Mouse (Mus musculus): ENCODE measurements at regions not wholly inside any gene's neighbourhood (a gene's known extent, or its start where the extent isn't known, plus 50 kb on each side); places are given as distances from the start of the nearest gene placed in this dataset.

DNA sequence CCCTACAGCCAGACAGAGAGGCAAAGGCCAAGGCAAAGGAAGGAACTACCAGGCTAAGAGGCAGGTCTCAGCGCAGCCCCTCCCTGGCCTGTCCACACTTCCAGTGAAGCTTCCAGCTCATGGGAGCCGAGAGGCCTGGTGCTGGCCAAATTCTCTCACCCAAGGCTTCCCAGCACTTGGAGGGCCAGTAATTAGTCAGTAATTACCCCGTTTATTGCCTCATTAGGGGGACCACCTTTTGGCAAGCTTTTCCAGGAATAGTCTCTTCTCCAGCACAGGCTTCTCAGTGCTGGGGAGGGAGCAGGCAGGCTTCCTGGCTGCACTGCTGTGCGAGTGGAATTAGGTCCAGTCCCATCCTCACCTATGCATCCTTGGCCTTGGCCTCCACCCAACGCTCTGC lies 252.8 kb upstream of the Nxpe4 start:
- DNase-seq: no peak

DNA sequence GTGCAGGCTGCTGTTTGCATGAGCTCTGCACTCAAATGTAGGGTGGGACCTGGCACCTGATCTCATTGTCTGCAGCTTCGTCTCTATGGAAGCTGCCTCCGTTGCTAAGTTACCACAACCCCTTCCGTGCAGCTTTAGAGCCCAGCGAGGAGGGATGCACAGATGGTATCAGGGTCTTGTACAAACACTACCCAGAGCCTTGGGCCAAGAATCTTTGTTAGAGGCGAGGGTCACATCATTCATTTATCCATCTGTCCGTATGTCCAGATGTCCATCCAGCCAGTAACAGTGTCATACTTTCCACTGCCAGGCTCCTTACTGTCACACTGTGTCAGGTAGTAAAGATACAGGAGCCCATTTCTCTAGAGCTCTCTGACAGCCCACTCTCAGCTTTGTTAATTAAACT lies 251.3 kb upstream of the Nxpe4 start:
- no peak for DNase-seq

DNA sequence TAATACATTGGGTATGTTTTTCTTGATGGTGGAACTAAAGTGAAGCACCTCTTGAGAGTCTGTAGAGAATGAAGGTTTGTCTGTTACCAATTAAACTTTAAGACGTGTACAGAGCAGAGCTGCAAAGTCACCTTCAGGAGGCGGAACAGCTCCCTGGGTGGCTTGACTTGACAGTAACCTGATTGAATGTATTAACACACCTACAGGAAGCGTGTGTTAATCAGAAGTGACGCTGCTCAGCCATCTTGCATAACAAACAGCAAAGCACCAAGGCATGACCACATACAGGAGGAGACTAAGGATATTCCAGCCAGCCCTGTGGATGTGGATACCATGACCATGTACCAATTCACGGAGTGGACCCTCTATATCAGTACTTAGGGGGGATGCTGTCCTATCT lies 249.0 kb upstream of the Nxpe4 start:
- DNase-seq: no peak

DNA sequence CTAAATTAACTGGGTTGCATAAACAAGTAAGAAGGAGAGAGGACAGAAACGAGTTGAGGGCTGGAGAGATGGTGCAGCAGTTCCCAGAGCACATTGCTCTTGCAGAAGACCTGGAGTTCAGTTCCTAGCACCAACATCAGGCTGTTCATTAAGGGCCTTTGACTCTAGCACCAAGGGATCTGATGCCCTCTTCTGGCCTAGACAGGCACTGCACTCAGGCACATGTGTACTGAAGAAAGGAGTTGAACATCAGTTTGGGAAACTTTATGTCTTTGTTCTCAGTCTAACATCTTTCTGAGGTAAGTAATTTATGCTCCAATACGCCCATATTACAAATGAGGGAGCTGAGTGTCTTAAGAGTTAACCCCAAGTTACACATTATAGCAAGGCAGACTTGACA lies 226.5 kb upstream of the Nxpe4 start:
- DNase-seq: peak; percentile 39

DNA sequence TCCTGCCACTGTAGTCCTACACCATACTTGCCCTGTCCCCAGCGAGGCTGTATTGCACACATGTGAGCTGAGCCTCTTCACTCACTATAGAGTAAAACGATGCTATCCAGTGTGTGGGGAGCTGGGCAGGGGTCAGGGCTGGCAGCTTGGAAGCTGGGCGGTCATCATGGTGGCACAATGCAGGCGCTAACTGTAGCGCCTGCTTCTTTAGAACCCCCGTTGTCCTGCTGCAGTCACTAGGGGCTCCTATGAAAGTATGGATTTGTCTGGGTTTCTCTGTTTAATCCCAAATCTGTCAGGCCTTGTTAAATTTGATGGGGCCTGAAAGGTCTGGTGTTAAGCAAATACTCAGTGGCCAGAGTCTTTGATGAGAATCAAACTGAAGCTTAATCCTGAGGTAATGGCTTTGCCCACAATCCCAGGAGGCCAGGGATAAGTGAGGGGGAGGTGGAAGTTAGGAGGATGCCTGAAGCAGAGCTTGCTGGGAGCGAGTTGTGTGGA lies 225.8 kb upstream of the Nxpe4 start:
- no peak for DNase-seq

DNA sequence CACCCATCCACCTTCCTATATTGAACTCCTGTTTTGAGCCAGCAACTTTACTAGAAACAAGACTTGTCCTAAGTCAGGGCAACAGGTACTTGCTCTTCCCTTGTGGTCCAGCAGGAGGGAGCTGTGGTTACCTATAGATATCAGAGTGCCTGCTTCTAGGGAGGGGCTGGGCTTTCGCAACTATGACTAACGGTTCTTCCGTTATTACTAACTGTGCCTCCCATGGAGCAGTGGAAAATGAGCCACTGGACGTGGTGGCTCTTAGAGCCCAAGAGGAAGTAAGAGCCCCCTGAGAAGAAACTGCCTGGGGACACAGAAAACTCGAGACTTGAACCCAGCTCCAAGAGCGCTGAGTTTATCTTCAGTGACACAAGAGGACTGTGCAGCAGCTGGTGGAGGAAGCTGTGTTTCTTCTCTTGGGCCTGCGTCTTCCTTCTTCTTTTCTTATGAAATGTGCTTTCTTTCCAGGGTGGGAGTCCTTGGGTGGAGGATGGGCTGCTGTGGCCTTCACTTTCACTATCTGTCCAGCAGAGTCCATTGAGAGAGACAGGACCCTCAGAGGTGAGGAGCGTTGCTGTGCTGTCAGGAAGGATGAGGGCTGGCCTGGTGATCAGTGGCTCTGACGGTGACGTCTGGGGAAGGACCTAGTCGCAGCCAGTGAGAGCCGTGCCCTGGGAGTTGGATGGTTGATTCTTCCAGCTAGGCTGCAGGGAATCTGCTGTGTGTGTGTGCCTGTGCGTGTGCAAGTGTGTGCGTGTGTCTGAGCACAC lies 222.7 kb upstream of the Nxpe4 start:
- no peak for DNase-seq

DNA sequence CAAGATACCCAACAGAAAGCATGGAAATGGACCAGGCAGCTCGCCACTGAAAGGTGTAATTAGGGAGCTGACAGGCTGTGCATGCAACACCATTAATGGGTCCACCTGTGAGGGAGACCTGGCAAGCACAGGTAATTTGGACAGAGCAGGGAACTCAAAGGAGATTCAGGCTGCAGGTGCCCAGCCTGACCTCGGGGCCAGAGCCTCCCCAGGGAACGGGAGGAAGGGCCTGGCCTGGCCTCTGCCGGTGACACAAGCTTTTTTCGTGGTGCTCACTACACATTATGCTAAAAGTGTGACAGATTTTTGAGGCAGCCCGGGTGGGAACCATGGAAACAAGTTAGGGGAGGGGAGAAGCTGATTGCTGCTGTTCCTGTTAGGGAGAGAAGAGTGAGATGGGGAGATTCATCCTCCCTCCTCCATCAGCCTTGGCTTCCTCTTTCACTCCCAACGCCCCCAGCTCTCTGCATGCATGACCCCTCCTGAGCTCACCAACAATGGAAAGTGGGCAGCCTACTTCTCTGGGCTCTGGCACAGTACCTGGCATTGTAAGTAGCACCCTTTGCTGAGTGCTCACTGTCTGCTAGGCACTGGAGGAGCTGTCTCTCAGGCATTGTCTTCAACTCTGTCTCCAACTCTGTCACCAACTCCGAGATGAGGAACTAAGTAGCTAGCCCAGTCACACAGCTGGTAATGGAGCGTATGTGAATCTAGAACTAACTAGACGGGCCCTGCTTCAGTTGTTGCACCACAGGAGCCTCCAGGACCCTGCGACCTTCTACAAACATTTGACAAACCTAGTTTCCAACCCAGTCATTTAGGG lies 218.9 kb upstream of the Nxpe4 start:
- DNase-seq: no peak

DNA sequence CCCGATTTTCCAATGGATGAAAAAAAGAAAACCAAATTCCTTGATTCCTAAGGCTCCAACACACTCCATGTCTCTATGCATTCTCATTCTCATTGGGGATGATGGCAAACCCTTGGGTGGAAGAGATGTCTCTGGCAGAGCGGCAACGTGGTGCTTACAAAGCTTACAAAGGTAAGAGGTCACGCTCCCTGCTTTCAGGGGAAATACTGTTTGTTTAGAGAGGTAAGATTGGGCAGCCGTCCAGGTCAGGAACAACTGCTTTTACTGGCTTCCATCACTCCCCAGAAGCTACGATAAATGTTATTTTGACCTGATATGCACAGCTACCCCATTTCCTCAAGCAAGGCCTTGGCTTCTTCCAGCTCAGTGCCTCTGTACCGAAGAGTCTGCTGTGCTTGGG lies 215.6 kb upstream of the Nxpe4 start:
- no peak for DNase-seq

DNA sequence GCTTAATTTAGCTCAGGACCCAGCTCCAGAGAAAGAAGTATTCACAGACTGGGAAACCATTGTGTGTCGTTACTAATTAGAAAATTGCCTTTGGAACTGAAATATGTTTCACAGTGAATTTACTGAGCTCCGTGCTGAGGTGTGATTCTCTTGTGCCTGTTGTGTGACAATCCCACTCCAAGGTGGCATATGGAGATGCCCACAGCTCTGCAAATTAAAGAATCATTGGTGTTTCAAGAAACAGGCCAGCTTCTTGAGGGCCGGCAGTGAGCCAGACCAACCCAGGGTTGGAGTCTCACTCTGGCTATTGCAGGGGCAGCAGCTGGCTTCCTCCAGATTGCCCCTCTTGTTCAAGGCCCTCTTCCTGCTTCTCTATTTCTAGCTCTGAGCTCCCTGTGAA lies 203.9 kb upstream of the Nxpe4 start:
- no peak for DNase-seq

DNA sequence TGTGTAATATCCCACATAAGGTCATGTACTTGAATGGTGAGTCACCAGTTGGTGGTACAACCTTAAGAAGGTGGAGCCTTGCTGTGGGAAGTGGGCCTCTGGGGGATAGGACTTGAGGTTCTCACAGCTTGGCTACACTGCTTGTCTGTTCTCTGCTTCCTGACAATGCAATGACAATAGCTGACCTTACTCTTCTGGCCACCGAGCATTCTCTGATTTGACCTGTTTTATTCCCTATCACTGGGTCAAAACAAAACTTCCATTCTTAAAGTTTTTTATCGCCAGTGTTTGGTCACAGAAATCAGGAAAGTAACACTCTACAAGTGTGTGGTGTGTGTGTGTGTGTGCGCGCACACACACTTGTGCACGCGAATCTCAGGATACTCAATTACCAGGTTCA lies 203.0 kb upstream of the Nxpe4 start:
- no peak for DNase-seq

DNA sequence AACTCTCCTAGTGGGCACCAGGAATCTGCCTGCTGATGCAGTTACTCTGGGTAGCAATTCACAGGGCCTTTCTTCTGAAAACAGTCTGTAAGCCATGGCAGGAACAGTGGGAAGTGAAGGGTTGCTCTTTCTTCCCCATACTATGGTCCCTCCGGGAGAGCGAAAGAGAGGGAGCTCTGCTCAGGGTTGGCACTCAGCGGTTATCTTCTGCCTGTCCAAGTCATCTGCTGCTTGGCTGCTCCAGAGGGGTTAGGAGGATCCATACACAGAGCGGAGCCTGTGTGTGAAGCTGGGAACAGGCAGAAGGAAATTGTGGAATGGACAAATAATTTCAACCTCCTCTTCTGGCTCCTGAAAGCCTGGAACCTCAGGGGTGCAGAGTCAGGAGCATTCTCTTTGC lies 200.6 kb upstream of the Nxpe4 start:
- DNase-seq: no peak

DNA sequence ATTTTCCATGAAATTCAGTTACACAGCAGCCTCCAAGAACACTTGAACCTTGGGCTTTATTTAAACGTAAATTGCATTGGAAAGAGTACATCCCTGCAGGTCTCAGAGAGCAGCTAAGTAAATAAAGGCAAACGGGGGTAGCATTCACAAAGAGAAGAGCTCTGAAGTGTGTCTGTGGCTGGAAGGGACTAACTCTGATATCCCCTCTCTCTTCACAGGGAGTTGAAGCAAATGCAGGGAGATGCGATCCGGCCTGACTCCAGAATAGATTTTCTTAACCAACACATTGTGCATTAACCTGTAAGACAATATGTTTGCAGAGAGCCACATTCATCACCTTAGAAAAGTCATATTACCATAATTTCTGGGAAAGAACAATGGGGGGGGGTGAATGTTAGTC lies 199.7 kb upstream of the Nxpe4 start:
- no peak for DNase-seq

DNA sequence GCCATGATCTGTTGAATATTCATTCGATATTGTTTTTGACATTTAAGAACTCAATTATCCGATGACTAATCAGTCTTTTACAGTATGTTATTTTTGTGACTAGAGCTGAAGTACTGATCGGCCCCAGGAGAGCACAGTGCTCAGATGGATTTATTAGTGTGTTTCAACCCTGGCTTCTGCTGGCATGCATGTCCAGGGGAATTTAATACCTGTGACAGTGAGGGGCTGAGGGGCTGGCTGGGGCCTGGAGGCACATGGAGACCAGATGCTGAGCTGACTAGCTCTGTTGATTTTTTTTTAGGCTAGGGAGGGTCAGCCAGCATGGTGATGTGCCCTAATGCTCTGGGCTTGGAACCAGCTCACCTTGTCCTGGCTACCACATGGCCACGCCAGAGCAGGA lies 199.2 kb upstream of the Nxpe4 start:
- DNase-seq: no peak

DNA sequence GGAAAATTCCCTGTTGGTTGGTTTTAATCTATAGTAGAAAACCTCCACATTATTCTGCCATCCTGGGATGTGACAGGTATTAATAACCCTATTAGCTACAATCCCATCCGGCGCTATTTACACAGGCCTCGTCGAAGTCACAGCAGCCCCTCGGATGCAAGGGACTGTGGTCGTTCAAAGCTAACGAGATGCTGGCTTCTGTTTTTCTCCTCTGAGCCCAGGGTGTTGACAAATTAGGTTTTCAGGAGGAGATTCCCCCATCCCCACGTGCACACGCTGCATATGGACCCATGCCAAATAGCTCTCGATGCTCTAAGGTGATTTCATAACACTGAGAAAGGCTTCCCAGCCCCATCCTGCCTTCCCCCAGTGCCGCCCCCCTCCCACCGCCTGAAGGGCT lies 188.7 kb upstream of the Nxpe4 start:
- no peak for DNase-seq

DNA sequence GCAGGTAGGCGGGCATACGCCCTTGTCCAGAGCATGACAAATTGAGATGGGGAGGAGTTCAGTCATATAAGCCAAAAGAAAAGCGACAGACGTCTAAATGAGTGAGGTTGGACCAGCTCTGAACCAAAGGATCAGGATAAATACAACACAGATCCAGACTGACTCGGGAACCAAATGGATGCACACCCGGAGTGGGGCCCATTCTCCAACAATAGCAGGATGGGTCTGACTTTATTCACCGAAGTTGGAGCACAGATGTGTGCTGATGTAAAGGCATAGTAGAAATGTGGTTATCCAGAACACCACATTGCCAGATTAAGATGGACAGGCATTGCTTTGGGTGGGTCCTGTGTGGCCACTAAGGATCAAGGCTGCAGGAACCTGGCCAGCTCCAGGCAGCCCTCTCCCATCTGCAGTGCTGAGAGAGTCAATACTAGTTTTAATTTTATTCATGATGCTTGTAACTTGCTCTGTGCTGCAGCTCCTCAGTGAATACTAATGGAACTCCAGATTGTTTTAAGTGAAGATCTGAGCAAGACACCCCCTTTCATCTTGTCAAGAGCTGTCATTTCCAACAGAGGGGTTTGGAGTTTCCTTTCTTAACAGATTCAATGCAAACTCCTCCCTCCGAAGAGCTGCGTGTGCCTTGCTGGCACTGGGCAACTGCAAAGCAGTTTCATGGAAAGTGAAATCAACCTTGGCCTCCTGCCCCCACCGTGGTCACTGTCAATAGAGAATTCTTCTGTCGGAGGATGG lies 176.3 kb upstream of the Nxpe4 start:
- no peak for DNase-seq

DNA sequence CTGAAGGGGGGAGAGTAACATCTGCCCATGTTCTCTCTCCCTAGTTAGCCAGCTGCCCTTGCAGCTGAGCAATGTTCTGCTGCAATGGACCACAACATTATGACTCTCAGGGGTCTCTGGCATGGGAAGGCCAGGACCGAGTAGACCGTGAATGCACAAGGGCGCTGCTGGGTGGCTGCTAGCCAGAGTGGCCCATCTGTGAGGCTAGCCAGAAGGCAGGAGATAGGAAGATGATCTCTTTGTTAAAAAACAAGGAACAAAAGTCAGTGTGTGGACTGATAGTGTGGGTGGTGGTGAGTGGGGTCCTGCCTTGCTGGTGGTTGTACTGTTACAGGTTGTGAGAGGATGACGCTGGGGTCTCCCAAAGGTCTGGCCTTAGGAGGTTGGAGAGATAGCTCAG lies 174.6 kb upstream of the Nxpe4 start:
- DNase-seq: no peak

DNA sequence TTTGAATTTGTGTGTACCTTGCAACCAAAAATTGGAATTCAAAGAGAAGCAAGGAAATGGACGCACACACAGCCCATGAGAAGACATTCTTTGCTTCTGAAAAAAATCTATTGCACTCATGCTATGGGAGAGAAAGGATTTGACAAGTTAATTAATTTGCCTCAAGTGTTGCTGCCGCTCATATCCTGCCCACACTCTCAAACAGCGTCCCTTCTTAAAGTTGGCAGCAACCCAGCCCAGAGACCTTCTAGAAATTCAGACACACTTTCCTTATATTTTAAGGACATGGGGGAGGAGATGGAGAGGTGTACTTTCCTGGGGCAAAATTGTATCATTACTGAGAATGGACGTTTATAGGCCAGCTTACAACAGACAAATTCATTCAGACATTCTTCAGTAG lies 167.2 kb upstream of the Nxpe4 start:
- no peak for DNase-seq

DNA sequence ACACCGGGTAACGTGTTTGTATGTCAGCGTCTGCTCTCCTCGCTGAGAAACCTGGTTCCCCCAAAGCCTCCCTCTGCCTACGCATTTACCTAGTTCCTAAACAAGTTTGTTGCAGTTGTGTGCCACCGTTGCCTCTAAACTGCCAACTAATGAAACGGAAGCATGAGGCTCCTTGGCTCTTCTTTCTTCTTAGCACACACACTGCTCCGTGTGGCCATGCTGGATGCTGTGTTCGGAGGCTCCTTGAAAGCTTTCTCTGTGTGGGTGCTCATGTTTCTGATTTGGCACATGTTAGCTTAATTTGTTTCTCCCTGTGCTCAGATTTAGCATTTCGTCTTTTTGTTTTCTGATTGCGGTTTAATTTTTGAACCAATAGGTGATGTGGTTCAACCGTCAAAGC lies 162.2 kb upstream of the Nxpe4 start:
- no peak for DNase-seq

DNA sequence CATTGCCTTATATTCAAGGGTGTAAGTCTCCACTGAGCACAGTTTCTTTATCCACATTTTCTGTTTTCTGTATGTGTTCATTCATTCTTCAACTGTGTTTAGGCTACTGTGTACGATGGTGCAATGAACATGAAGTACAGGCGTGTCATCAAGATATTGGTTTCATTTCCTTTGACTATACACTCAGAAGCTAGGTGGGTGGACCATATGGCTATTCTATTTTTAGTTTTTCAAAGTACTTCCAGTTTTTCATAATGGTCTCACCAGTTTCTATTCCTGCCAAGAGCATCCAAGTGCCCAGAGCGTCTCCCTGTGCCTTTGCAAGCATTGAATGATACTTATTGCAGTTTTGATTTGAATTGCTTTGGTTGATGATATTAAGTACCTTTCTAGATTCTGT lies 132.8 kb upstream of the Nxpe4 start:
- no peak for DNase-seq

DNA sequence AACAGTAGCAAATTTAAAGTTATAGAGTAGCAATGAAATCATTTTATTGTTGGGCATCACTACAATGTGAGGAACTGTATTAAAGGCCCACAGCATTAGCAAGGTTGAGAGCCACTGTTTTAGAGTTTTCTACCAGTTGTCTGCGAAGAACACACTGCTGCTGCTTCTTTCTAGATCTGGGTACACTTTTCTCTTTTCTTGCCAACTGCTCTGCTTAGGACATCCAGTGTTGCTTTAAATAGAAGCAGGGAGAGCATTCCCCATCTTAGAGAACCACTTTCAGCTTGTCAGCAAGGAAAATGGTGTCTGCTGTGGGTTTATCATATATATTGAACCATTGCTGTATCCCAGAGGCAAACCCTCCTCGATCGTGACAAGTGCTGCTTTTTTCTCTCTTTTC lies 131.0 kb upstream of the Nxpe4 start:
- DNase-seq: no peak

DNA sequence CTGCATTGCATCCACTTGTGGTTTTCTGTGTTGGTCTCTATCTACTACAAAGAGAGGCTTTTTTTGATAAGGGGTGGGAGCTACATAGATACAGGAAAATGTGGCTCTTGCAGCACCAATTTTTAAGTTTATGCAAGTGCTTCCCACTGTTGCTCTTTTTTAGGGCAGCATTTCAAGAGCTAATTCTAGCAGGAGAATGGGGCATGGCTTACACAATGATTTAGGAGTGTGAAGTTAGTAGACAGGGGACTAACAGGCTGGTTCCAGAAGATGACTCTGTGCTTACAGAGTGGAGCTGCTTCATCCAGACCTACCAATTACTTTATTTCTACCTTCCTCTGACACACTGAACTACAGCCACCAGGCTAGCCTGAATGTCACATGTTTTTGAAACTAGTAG lies 125.9 kb upstream of the Nxpe4 start:
- no peak for DNase-seq

DNA sequence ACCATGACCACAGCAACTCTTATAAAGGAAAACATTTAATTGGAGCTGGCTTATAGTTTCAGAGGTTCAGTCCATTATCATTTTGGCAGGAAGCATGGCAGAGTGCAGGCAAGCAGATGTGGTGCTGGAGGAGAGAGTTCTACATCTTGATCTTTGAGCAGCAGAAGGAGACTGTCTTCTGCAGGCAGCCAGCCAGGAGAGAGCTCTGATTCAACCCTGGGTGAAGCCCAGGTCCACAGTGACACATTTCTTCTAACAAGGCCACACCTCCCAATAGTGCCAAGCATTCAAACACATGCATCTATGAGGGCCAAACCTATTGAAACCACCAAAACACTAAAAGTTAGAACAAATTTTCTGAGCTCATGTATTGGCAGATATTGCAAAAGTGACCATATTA lies 117.0 kb upstream of the Nxpe4 start:
- no peak for DNase-seq

DNA sequence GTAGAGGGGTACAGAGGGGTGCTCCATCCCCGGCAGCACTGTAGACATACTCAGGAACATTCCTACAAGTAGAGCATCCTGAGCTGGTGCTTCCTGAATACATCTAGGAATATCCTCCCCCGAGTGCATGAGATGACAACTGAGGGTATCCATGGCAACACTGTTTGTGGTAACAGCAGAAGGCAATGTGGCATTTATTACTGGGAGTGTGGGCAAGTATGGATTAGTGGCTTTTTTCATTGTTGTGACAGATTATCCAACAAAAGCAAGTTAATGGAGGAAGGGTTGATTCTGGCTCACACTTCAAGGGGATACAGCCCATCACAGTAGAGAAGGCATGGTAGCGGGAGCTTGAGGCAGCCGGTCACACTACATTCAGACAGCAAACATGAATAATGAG lies 114.0 kb upstream of the Nxpe4 start:
- no peak for DNase-seq

DNA sequence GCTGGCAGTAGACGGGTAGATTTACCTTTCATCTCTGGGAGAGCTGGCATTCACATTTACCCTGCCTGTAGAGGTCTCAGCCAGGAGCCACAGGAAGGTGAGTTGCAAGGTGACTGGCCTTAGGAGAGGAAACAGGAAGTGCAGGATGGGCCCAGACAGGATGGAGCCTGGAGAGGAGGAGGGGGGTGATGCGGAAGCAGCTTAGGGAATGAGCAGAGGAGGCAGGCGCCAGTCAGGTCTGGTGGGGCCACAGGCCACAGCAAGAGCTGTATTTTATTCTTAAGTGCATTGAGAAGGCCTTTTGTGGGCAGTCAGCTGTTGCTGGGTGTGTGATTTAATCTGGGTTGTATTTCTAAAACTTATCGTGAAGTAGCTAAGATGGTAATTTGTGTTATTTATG lies 108.2 kb upstream of the Nxpe4 start:
- DNase-seq: no peak

Data from thymus, postnatal 25 days (tissue).